Mouse (Mus musculus): Measurements from ENCODE around the gene Dna2. TPM values are rescaled to one million over a fixed set of nuclear protein-coding genes. Genes with fewer than 3 reads are reported as not detected.
"Not testable (repeated sequence)": the region's sequence is repeated elsewhere in the genome, so short reads cannot be mapped to it uniquely, and the experiment has no call there.

Gene Dna2
- polyA plus RNA-seq (2015; fragmentation: Nextera tagmentation; extraction: Ambion mirVana), result 29.4 and 37.1 TPM in 2 replicates

GRCm38 (mm10) chr10:62946738-62947471 lies at the start of gene Dna2:
Gene Dna2, plus strand, starts transcription at chr10:62947026.
- peak within 1 kb of the TSS; percentile 95 for H3K27ac ChIP-seq
- peak; percentile 82 for ATAC-seq (ENCODE audit: low read depth)
- H3K4me3 ChIP-seq (replicated peaks), result peak within 1 kb of the TSS; percentile 84
- peaks cover 43% of the 10 kb centered on the region for H3K4me1 ChIP-seq (replicated peaks)
- peak within 1 kb of the TSS; percentile 88 for H3K4me2 ChIP-seq
- peak within 1 kb of the TSS; percentile 92 for H3K9ac ChIP-seq
- H3K36me3 ChIP-seq, result peaks cover 47% of the 10 kb centered on the region
- WGBS (ENCODE audit: insufficient replicate concordance), result under 1% methylated on average over 68 of the region's 68 CpGs
- H3K9me3 ChIP-seq (replicated peaks), result no peaks in the 10 kb centered on the region
- DNase-seq, result peak; percentile 77
- no peaks in the 10 kb centered on the region for H3K27me3 ChIP-seq

GRCm38 (mm10) chr10:62897437-62897836 lies 49.4 kb upstream of the Dna2 start:
- no peak overlapping the region for H3K4me3 ChIP-seq (replicated peaks)
- no peaks in the 10 kb centered on the region for H3K4me1 ChIP-seq (replicated peaks)
- no peaks in the 10 kb centered on the region for H3K9me3 ChIP-seq (replicated peaks)
- H3K4me2 ChIP-seq, result no peak overlapping the region
- H3K27ac ChIP-seq, result no peak overlapping the region
- H3K27me3 ChIP-seq, result no peaks in the 10 kb centered on the region
- ATAC-seq (ENCODE audit: low read depth) (no peak), DNase-seq (no peak)
- H3K36me3 ChIP-seq, result no peaks in the 10 kb centered on the region
- WGBS (ENCODE audit: insufficient replicate concordance), result 82% methylated on average over 3 of the region's 3 CpGs
- H3K9ac ChIP-seq, result no peak overlapping the region

- no peak overlapping the region for H3K4me2 ChIP-seq
- H3K27ac ChIP-seq, result no peak overlapping the region
- DNase-seq (no peak), ATAC-seq (ENCODE audit: low read depth) (no peak)
- H3K27me3 ChIP-seq, result no peaks in the 10 kb centered on the region
- H3K36me3 ChIP-seq, result no peaks in the 10 kb centered on the region
- no peaks in the 10 kb centered on the region for H3K9me3 ChIP-seq (replicated peaks)
- H3K4me3 ChIP-seq (replicated peaks), result no peak overlapping the region
- no peaks in the 10 kb centered on the region for H3K4me1 ChIP-seq (replicated peaks)
- H3K9ac ChIP-seq, result no peak overlapping the region
- WGBS (ENCODE audit: insufficient replicate concordance), result 59% methylated on average over 2 of the region's 2 CpGs
Measured at GRCm38 (mm10) chr10:62898061-62898460, 48.8 kb upstream of the Dna2 start.

GRCm38 (mm10) chr10:62900144-62900543 lies 46.7 kb upstream of the Dna2 start:
- H3K4me1 ChIP-seq (replicated peaks), result no peaks in the 10 kb centered on the region
- no peak for ATAC-seq (ENCODE audit: low read depth)

DNA sequence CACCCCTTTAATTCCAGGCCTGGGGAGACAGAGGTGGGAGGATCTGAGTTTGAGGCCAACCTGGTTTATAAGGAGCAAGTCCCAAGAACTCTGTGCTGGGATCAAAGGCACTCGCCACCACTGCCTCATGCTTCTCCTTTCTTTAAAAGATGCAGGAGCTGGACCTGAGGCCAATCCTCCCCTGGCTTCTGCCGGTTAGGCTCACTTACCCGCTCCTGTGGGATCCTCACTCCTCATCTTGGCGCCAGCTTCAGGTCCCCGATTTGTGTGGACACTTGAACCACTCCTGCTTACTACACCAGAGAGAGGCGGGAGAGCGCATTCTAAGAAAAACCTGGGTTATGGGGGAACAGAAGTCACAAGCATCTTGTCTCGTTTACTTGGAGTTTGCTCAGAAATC lies 45.0 kb upstream of the Dna2 start:
- DNase-seq (no peak), ATAC-seq (ENCODE audit: low read depth) (no peak)
- no peaks in the 10 kb centered on the region for H3K4me1 ChIP-seq (replicated peaks)
- no peak overlapping the region for H3K9ac ChIP-seq
- H3K27me3 ChIP-seq, result no peaks in the 10 kb centered on the region
- H3K4me3 ChIP-seq (replicated peaks), result no peak overlapping the region
- 46% methylated on average over 8 of the region's 8 CpGs for WGBS (ENCODE audit: insufficient replicate concordance)
- no peaks in the 10 kb centered on the region for H3K9me3 ChIP-seq (replicated peaks)
- H3K27ac ChIP-seq, result no peak overlapping the region
- H3K36me3 ChIP-seq, result no peaks in the 10 kb centered on the region
- H3K4me2 ChIP-seq, result no peak overlapping the region

More at GRCm38 (mm10) chr10:62900144-62900543, 46.7 kb upstream of the Dna2 start:
- Histone ChIP-seq H3K4me3 (replicated peaks) (no peak overlapping the region), H3K4me2 (no peak overlapping the region), H3K9ac (no peak overlapping the region), H3K27ac (no peak overlapping the region), H3K27me3 (no peaks in the 10 kb centered on the region), H3K9me3 (replicated peaks) (no peaks in the 10 kb centered on the region), H3K36me3 (no peaks in the 10 kb centered on the region)
- no peak for DNase-seq
- WGBS (ENCODE audit: insufficient replicate concordance), result 76% methylated on average over 4 of the region's 4 CpGs

GRCm38 (mm10) chr10:62902829-62903228 lies 44.0 kb upstream of the Dna2 start:
- WGBS (ENCODE audit: insufficient replicate concordance), result 26% methylated on average over 1 of the region's 1 CpGs
- Histone ChIP-seq H3K4me1 (replicated peaks) (no peaks in the 10 kb centered on the region), H3K36me3 (no peaks in the 10 kb centered on the region), H3K9ac (no peak overlapping the region), H3K4me2 (no peak overlapping the region), H3K27ac (no peak overlapping the region), H3K9me3 (replicated peaks) (no peaks in the 10 kb centered on the region), H3K27me3 (no peaks in the 10 kb centered on the region), H3K4me3 (replicated peaks) (no peak overlapping the region)
- DNase-seq, result no peak
- ATAC-seq (ENCODE audit: low read depth), result no peak

GRCm38 (mm10) chr10:62906336-62906735 lies 40.5 kb upstream of the Dna2 start:
- no peak overlapping the region for H3K4me3 ChIP-seq (replicated peaks)
- WGBS (ENCODE audit: insufficient replicate concordance), result 76% methylated on average over 7 of the region's 7 CpGs
- no peak overlapping the region for H3K9ac ChIP-seq
- H3K9me3 ChIP-seq (replicated peaks), result no peaks in the 10 kb centered on the region
- ATAC-seq (ENCODE audit: low read depth) (no peak), DNase-seq (no peak)
- no peaks in the 10 kb centered on the region for H3K27me3 ChIP-seq
- no peaks in the 10 kb centered on the region; the same call in 1 of the 2 replicates for H3K4me1 ChIP-seq (replicated peaks)
- H3K4me2 ChIP-seq, result no peak overlapping the region
- no peaks in the 10 kb centered on the region for H3K36me3 ChIP-seq
- H3K27ac ChIP-seq, result no peak overlapping the region

GRCm38 (mm10) chr10:62908896-62909295 lies 37.9 kb upstream of the Dna2 start, which contains the start of gene Tet1:
Gene Tet1, minus strand, starts transcription at chr10:62908996.
- not testable (repeated sequence) for H3K36me3 ChIP-seq; H3K9ac ChIP-seq; ATAC-seq (ENCODE audit: low read depth); H3K9me3 ChIP-seq (replicated peaks); H3K27me3 ChIP-seq; DNase-seq; H3K4me2 ChIP-seq; H3K27ac ChIP-seq; H3K4me3 ChIP-seq (replicated peaks); H3K4me1 ChIP-seq (replicated peaks)
- no CpG with 5 or more reads among the region's 1 CpGs for WGBS (ENCODE audit: insufficient replicate concordance)

DNA sequence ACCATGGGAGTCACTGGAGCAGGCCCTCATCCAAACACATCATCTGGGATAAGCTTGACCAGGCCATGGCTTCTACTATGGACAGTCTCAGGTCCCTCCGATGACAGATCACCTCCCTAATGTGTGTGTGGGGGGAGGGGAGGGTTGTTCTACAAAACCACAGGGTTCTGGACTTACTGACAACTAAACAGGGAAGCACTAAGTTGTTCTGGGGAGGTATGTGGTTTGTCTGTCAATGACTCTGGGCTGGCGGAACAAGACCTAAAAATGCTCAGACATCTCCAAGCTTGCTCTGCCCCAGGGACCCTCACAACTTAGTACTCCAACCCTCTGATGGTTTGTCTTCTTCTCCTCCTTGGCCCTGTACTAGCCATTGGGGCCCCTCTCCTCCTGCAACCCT lies 35.7 kb upstream of the Dna2 start:
- no peak overlapping the region for H3K27ac ChIP-seq
- H3K4me1 ChIP-seq (replicated peaks), result no peaks in the 10 kb centered on the region; the same call in 1 of the 2 replicates
- WGBS (ENCODE audit: insufficient replicate concordance), result 31% methylated on average over 2 of the region's 2 CpGs
- no peaks in the 10 kb centered on the region for H3K9me3 ChIP-seq (replicated peaks)
- no peaks in the 10 kb centered on the region for H3K27me3 ChIP-seq
- no peak for DNase-seq
- H3K9ac ChIP-seq, result no peak overlapping the region
- no peaks in the 10 kb centered on the region for H3K36me3 ChIP-seq
- no peak overlapping the region for H3K4me3 ChIP-seq (replicated peaks)
- no peak overlapping the region for H3K4me2 ChIP-seq
- ATAC-seq (ENCODE audit: low read depth), result no peak

DNA sequence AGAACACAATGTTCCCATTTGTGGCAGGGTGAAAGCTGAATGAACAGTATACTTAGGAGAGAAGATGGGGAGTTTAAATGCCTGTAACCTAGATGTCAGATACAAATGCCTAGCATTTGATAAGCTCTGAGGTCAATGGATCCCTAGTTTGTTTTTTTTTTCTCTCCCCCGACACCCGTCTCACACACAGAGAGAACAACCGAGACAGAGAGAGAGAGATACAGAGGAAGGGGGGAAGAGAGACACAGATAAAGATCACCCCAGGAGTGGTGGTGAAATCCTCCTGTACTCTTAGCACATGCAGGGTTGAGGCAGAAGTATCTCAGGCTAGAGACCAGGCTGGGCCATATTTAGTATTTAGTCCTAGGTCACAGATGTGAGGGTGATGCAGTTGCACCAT lies 27.8 kb upstream of the Dna2 start:
- Histone ChIP-seq H3K4me3 (replicated peaks) (no peak overlapping the region), H3K27me3 (no peaks in the 10 kb centered on the region), H3K4me1 (replicated peaks) (peaks cover 22% of the 10 kb centered on the region), H3K9me3 (replicated peaks) (no peaks in the 10 kb centered on the region), H3K27ac (peak overlapping the region; percentile 13; the same call in 1 of the 2 replicates), H3K4me2 (0 out of 2 replicates have a peak overlapping the region, but pooled peaks have one; percentile 76), H3K36me3 (no peaks in the 10 kb centered on the region), H3K9ac (no peak overlapping the region)
- 31% methylated on average over 3 of the region's 3 CpGs for WGBS (ENCODE audit: insufficient replicate concordance)
- DNase-seq (no peak), ATAC-seq (ENCODE audit: low read depth) (no peak)

- H3K4me3 ChIP-seq (replicated peaks), result peak within 1 kb of the TSS; percentile 98
- peak within 1 kb of the TSS; percentile 89 for H3K27ac ChIP-seq
- WGBS (ENCODE audit: insufficient replicate concordance), result 6% methylated on average over 50 of the region's 50 CpGs
- ATAC-seq (ENCODE audit: low read depth), result peak; percentile 96
- no peaks in the 10 kb centered on the region for H3K36me3 ChIP-seq
- H3K4me1 ChIP-seq (replicated peaks), result peaks cover 22% of the 10 kb centered on the region
- peak; percentile 83 for DNase-seq
- peak within 1 kb of the TSS; percentile 95 for H3K9ac ChIP-seq
- H3K9me3 ChIP-seq (replicated peaks), result no peaks in the 10 kb centered on the region
- peak within 1 kb of the TSS; percentile 76 for H3K4me2 ChIP-seq
- no peaks in the 10 kb centered on the region for H3K27me3 ChIP-seq
Measured at GRCm38 (mm10) chr10:62919925-62920765, 26.7 kb upstream of the Dna2 start, which contains the start of gene Slc25a16. Gene Slc25a16, plus strand, starts transcription at chr10:62920633.

Measured in liver, embryonic 13.5 days (tissue).